Mouse (Mus musculus): ENCODE results near the gene Entr1.

DNA sequence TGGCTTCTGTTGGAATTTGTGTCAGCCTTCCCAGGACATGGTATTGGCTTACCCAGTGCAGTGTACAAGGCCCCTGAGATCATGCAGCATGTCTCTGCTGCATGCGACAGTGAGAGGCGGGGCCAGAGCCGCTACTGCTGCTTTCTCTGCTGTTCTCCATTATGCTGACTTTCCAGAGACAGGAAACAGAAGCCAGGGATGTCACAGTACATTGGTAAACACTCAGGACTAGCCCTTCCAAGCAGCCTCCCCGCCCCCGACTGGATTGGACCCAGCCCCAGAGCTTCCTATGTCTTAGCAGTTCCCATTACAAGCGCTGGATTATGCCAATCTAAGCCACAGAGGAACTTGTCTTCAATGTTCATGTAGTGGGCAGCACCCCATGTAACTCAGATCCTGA is 40.9 kb downstream of the Entr1 start:
- no peak; the same call in 1 of the 2 replicates for TF ChIP-seq EP300 (IDR thresholded peaks at IDR 0.05)
- TF ChIP-seq CTCF (IDR thresholded peaks at IDR 0.05): no peak

All from lung, postnatal 0 days (tissue).